Mouse (Mus musculus) testis, postnatal 14 days (tissue): Measurements from ENCODE around the gene Pakap.
"Not testable (repeated sequence)": the region's sequence is repeated elsewhere in the genome, so short reads cannot be mapped to it uniquely, and the experiment has no call there.

Source experiments
- DNase-seq: peaks from one replicate; pipeline ENCODE4 v3.0.0; 2021; ENCODE audit warnings: low spot score

Pakap gene

GRCm38 (mm10) chr4:57879804-57880357, 311.9 kb downstream of the Pakap start:
- peak; percentile 34 for DNase-seq

GRCm38 (mm10) chr4:57883520-57884421, 315.8 kb downstream of the Pakap start:
- no peak for DNase-seq

- no peak for DNase-seq
These were observed 316.5 kb downstream of the Pakap start for GRCm38 (mm10) chr4:57884511-57884910.

GRCm38 (mm10) chr4:57885186-57885585, 317.2 kb downstream of the Pakap start:
- no peak for DNase-seq

GRCm38 (mm10) chr4:57886066-57886887, 318.3 kb downstream of the Pakap start:
- DNase-seq: no peak

- no peak for DNase-seq
These were observed 318.9 kb downstream of the Pakap start for GRCm38 (mm10) chr4:57886888-57887230.

GRCm38 (mm10) chr4:57888246-57888645, 320.3 kb downstream of the Pakap start:
- no peak for DNase-seq

GRCm38 (mm10) chr4:57888978-57889377, 321.0 kb downstream of the Pakap start:
- not testable (repeated sequence) for DNase-seq

GRCm38 (mm10) chr4:57889773-57890172, 321.8 kb downstream of the Pakap start:
- no peak for DNase-seq

- DNase-seq: no peak
These were observed 324.1 kb downstream of the Pakap start for GRCm38 (mm10) chr4:57892001-57892586.

- DNase-seq: no peak
These were observed 327.2 kb downstream of the Pakap start for GRCm38 (mm10) chr4:57895140-57895539.

GRCm38 (mm10) chr4:57895902-57896301, 327.9 kb downstream of the Pakap start:
- DNase-seq: no peak

- DNase-seq: no peak
These were observed 328.7 kb downstream of the Pakap start for GRCm38 (mm10) chr4:57896631-57897030.

- DNase-seq: no peak
These were observed 333.2 kb downstream of the Pakap start for GRCm38 (mm10) chr4:57901210-57901609.

GRCm38 (mm10) chr4:57902619-57903018, 334.6 kb downstream of the Pakap start:
- no peak for DNase-seq

- DNase-seq: peak; percentile 38
These were observed 336.2 kb downstream of the Pakap start for GRCm38 (mm10) chr4:57904211-57904610.

GRCm38 (mm10) chr4:57904638-57905037, 336.7 kb downstream of the Pakap start:
- no peak for DNase-seq

GRCm38 (mm10) chr4:57906708-57907107, 338.7 kb downstream of the Pakap start:
- DNase-seq: no peak

GRCm38 (mm10) chr4:57908860-57909259, 340.9 kb downstream of the Pakap start:
- DNase-seq: no peak

- no peak for DNase-seq
These were observed 345.0 kb downstream of the Pakap start for GRCm38 (mm10) chr4:57913021-57913420.

- DNase-seq: no peak
These were observed 346.5 kb downstream of the Pakap start for GRCm38 (mm10) chr4:57914193-57915190.
